7 mouse cellular contexts compared by ENCODE assay signal in the genomic region with DNA sequence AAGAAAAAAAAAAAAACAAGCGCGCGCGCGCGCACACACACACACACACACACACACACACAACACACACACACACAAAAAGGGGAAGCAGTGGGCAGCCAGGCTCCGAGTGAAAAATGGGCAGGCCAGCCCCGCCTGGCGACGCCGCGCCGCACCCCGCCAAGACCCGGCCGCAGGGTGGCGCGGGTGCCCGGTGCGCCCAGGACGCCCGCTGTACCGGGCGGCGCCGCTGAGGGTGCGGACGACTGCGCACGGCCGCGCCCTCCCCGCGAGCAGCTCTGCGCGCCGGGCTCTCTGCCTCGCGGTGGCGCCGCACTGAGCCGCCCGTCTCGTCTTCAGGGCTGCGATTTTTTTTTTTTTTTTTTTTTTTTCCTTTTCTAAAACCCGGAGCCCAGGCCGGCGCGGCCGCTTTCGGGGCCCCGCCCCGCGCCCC. TPM values are rescaled to one million over a fixed set of nuclear protein-coding genes. Genes with fewer than 3 reads are reported as not detected.
DNase-seq lines count a peak whose midpoint lies in the region; ATAC-seq and TF ChIP-seq lines count a peak whose summit lies in the region.

No protein-coding gene starts in this region.

- TF ChIP-seq POLR2A in brain, embryonic 14.5 days (IDR thresholded peaks at IDR 0.05; ENCODE audit: borderline replicate concordance, extremely low read depth, insufficient read depth, insufficient read length, poor library complexity, severe bottlenecking) = no peak

- peak; percentile 56 for ATAC-seq in hindbrain, embryonic 11.5 days (ENCODE audit: low FRiP score)
- ATAC-seq in liver, embryonic 12.5 days = peak; percentile 27; the same call in 1 of the 2 replicates

- H3K9ac ChIP-seq in hindbrain, embryonic 11.5 days (ENCODE audit: low read depth, low read length) = peak overlapping the region; percentile 25; the same call in 1 of the 2 replicates
- H3K9ac ChIP-seq in liver, embryonic 12.5 days = peak overlapping the region; percentile 27; the same call in 1 of the 2 replicates

- peak overlapping the region; percentile 93 for H3K4me2 ChIP-seq in hindbrain, embryonic 11.5 days (replicated peaks; ENCODE audit: low read depth, low read length)
- peak overlapping the region; percentile 78 for H3K4me2 ChIP-seq in liver, embryonic 12.5 days

- DNase-seq in urinary bladder, adult 2 months (ENCODE audit: low spot score) = peak; percentile 74
- DNase-seq in urinary bladder, postnatal 4 days (ENCODE audit: low spot score in 2 of 2) = no peak
- DNase-seq in brain, embryonic 14.5 days (ENCODE audit: low read depth) = no peak
- DNase-seq in hindbrain, embryonic 11.5 days (ENCODE audit: low spot score) = peak; percentile 81
- peak; percentile 69 for DNase-seq in neural tube, embryonic 10.5 days (ENCODE audit: extremely low spot score, low spot score)
- no peak for DNase-seq in embryo, embryonic 10.5 days (ENCODE audit: low spot score)

- H3K27ac ChIP-seq in hindbrain, embryonic 11.5 days (ENCODE audit: low read depth, low read length) = peak overlapping the region; percentile 6
- peak overlapping the region; percentile 79 for H3K27ac ChIP-seq in liver, embryonic 12.5 days

- no peaks in the 10 kb centered on the region for H3K9me3 ChIP-seq in hindbrain, embryonic 11.5 days (ENCODE audit: control insufficient read depth, low read length)
- no peaks in the 10 kb centered on the region for H3K9me3 ChIP-seq in liver, embryonic 12.5 days (replicated peaks)

- peaks cover 3% of the 10 kb centered on the region; the same call in 1 of the 2 replicates for H3K4me1 ChIP-seq in hindbrain, embryonic 11.5 days (replicated peaks; ENCODE audit: control insufficient read depth, insufficient read depth, low read length)
- peaks cover 25% of the 10 kb centered on the region for H3K4me1 ChIP-seq in liver, embryonic 12.5 days

- TF ChIP-seq CTCF in brain, embryonic 14.5 days (IDR thresholded peaks at IDR 0.05; ENCODE audit: borderline replicate concordance, extremely low read depth, insufficient read depth, insufficient read length) = peak; percentile 6; the same call in 1 of the 2 replicates

- peak overlapping the region; percentile 41 for H3K4me3 ChIP-seq in hindbrain, embryonic 11.5 days (ENCODE audit: low read depth, low read length)
- peak overlapping the region; percentile 63 for H3K4me3 ChIP-seq in liver, embryonic 12.5 days

- H3K27me3 ChIP-seq in hindbrain, embryonic 11.5 days (ENCODE audit: control insufficient read depth, insufficient read depth, low read length) = peaks cover 45% of the 10 kb centered on the region
- H3K27me3 ChIP-seq in liver, embryonic 12.5 days (replicated peaks) = peaks cover 93% of the 10 kb centered on the region

- H3K36me3 ChIP-seq in hindbrain, embryonic 11.5 days (ENCODE audit: control insufficient read depth, insufficient read depth, low read length) = no peaks in the 10 kb centered on the region
- no peaks in the 10 kb centered on the region for H3K36me3 ChIP-seq in liver, embryonic 12.5 days

- WGBS in hindbrain, embryonic 11.5 days = 0% methylated on average over 34 of the region's 54 CpGs
- 0% methylated on average over 33 of the region's 54 CpGs for WGBS in liver, embryonic 12.5 days (ENCODE audit: insufficient replicate concordance)

RNA-seq across cellular contexts. Expression of a gene that starts 0.7 kb away (rescaled TPM):
- 44.7 and 51.4 TPM in 2 replicates for polyA plus RNA-seq in urinary bladder, adult 2 months (2012; rRNA removed)
- polyA plus RNA-seq in brain, embryonic 14.5 days (2012; rRNA removed) = 3.2 and 3.4 TPM in 2 replicates
- 0.67 and 1.1 TPM in 2 replicates for polyA plus RNA-seq in hindbrain, embryonic 11.5 days (2014; fragmentation: Nextera tagmentation; extraction: Ambion mirVana)
- 0.73 and 0.84 TPM in 2 replicates for polyA plus RNA-seq in liver, embryonic 12.5 days (2016; fragmentation: Nextera tagmentation; extraction: Ambion mirVana)

Comparison
In these comparisons a context has a peak if more than half of its experiments do, and no peak if none do; other contexts are left out.
1. DNase-seq: peak in urinary bladder, adult 2 months (single experiment), hindbrain, embryonic 11.5 days (single experiment) and neural tube, embryonic 10.5 days (single experiment); none in urinary bladder, postnatal 4 days (0 of 2), brain, embryonic 14.5 days (single experiment) and embryo, embryonic 10.5 days (single experiment).
2. RNA of a gene that starts 0.7 kb away (polyA plus RNA-seq): 44.7 to 51.4 TPM in urinary bladder, adult 2 months; 3.2 to 3.4 TPM in brain, embryonic 14.5 days, 0.67 to 1.1 TPM in hindbrain, embryonic 11.5 days and 0.73 to 0.84 TPM in liver, embryonic 12.5 days; every median in the first group is over 10 times any median in the second.